Mouse (Mus musculus) C2C12 (cell line): ENCODE results near the gene Ptpro. TPM values are rescaled to one million over a fixed set of nuclear protein-coding genes. Genes with fewer than 3 reads are reported as not detected.

ENCODE experiments used
- H3K27me3 ChIP-seq: one replicate; pipeline ENCODE4 v1.6.1; 2011; ENCODE audit not compliant: control insufficient read depth, insufficient read depth, insufficient read length
- H3K36me3 ChIP-seq: one replicate; pipeline ENCODE4 v1.6.1; 2011; ENCODE audit not compliant: control insufficient read depth, insufficient read depth
- H3K4me3 ChIP-seq: one replicate; pipeline ENCODE4 v1.5.1; 2011; ENCODE audit warnings: mild to moderate bottlenecking, control low read depth; ENCODE audit not compliant: poor library complexity, insufficient read depth, severe bottlenecking
- H3K79me2 ChIP-seq: one replicate; pipeline ENCODE4 v1.6.1; 2011; ENCODE audit not compliant: control insufficient read depth, insufficient read depth
- H3K79me3 ChIP-seq: one replicate; pipeline ENCODE4 v1.6.1; 2011; ENCODE audit warnings: low read depth, control low read depth
- H3ac ChIP-seq: one replicate; pipeline ENCODE3; 2011; ENCODE audit warnings: low read depth; ENCODE audit not compliant: control insufficient read depth, insufficient read length
- CEBPB ChIP-seq: IDR thresholded peaks from one replicate; pipeline ENCODE4 v1.6.1; 2011; ENCODE audit warnings: low read depth, mild to moderate bottlenecking, control low read depth, moderate library complexity
- CTCF ChIP-seq: IDR thresholded peaks from one replicate; pipeline ENCODE4 v1.5.1; 2011; ENCODE audit not compliant: control insufficient read depth, insufficient read depth, insufficient read length
- FOSL1 ChIP-seq: IDR thresholded peaks from one replicate; pipeline ENCODE4 v1.8.0; 2011; ENCODE audit warnings: mild to moderate bottlenecking, low read length; ENCODE audit not compliant: poor library complexity, insufficient read depth, severe bottlenecking
- MAX ChIP-seq: IDR thresholded peaks from one replicate; pipeline ENCODE4 v1.6.1; 2011; ENCODE audit warnings: mild to moderate bottlenecking, control low read depth
- MYOD1 ChIP-seq: IDR thresholded peaks from one replicate; pipeline ENCODE4 v1.6.1; 2011; ENCODE audit warnings: low read depth; ENCODE audit not compliant: control insufficient read depth, insufficient read length
- MYOG ChIP-seq: IDR thresholded peaks from one replicate; pipeline ENCODE4 v1.6.1; 2011; ENCODE audit not compliant: control insufficient read depth, insufficient read length; ENCODE audit errors: extremely low read depth
- USF1 ChIP-seq: IDR thresholded peaks from one replicate; pipeline ENCODE4 v1.6.1; 2011; ENCODE audit warnings: low read depth, mild to moderate bottlenecking, control low read depth, moderate library complexity
- polyA plus RNA-seq: library from polyadenylated mRNA; unstranded; fragments of >200 nt; fragmentation: generic; extraction: Trizol; gene quantifications from one replicate; pipeline ENCODE4 v1.2.1, GENCODE M21; 2012; ENCODE audit warnings: missing spikeins

Gene Ptpro
- polyA plus RNA-seq, 1 experiment, result not detected

DNA sequence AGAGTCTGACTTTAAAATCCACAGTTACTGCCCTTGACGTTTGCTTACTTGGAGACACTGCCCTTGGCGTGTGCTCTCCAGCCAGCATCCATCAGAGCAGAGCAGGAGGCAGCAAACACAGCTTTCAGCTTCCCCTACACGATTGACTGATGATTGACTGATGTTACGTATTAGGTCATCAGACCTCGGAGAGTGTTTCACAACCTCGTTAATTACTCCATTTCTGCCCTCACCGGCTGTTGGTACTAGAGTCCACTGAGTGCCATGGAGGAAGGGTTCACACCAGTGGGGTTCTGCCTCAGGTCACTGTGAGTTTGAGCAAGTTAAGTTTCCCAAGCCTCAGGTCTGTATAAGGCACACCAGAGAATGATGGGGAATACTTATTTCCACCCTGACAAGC lies 143.0 kb downstream of the Ptpro start:
- TF ChIP-seq MAX (no peak), MYOG (no peak), USF1 (no peak), CEBPB (no peak), MYOD1 (no peak), CTCF (no peak), FOSL1 (no peak)
- Histone ChIP-seq H3K79me3 (no peaks in the 10 kb centered on the region), H3K27me3 (peaks cover 13% of the 10 kb centered on the region), H3K79me2 (no peaks in the 10 kb centered on the region), H3K4me3 (no peak overlapping the region), H3ac (no peak overlapping the region), H3K36me3 (no peaks in the 10 kb centered on the region)

DNA sequence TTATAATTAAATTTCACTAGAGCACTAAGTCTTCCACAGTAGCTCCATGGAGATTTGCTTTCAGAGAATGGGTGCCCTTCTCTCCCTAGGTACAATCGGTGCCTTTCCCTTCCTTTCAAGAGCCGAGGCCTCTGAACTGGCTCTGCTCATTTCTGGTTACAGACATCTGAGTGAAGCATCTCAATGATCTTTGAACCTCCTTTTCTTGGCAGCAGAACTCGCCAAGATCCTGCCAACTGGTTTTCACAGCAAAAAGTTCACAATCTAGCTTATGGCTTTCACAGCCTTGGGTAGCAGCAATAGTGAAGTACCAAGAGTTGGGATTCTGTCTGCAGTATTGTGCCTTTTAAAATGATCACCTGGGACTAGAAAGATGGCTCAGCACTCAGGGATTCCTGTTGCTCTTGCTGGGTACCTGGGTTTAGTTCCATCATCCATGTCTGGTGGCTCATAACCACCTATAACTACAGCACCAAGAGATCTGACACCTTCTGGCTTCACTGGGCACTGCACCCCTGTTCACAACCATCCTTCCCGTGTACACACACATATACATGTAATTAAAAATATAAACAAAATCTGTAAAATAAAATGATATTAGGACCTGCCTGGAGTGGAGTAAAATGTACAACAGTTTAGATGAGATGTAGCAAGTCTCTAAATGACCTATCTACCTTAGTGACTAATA lies 144.1 kb downstream of the Ptpro start:
- Histone ChIP-seq H3K27me3 (peaks cover 18% of the 10 kb centered on the region), H3K79me3 (no peaks in the 10 kb centered on the region), H3K79me2 (no peaks in the 10 kb centered on the region), H3ac (no peak overlapping the region), H3K4me3 (no peak overlapping the region), H3K36me3 (no peaks in the 10 kb centered on the region)
- TF ChIP-seq CEBPB, result no peak
- TF ChIP-seq FOSL1, result no peak
- TF ChIP-seq MYOG, result no peak
- TF ChIP-seq MAX, result no peak
- no peak for TF ChIP-seq CTCF
- TF ChIP-seq USF1, result no peak
- TF ChIP-seq MYOD1, result no peak

DNA sequence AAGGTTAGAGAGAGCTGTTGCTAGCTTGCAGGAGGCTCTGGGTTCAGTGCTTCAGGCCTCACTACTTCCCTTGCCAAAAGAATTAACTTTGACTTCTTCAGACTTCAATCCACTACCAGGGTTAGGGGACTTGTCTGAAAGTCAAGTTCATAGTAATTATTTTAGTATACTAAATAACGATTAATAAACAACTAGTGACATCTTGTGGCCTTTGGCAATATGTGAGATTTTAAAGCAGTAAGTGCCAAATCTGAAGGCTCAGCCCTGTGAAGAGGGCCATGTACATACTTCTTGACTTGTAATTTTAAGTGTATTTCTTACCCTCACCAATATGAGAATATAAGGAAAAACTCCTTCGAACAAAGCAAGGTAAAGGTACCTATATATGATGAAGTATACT lies 145.2 kb downstream of the Ptpro start:
- no peak for TF ChIP-seq FOSL1
- no peak for TF ChIP-seq MYOG
- TF ChIP-seq USF1, result no peak
- TF ChIP-seq CTCF, result no peak
- TF ChIP-seq CEBPB, result no peak
- TF ChIP-seq MAX, result no peak
- TF ChIP-seq MYOD1, result no peak
- Histone ChIP-seq H3K36me3 (no peaks in the 10 kb centered on the region), H3K79me3 (no peaks in the 10 kb centered on the region), H3K4me3 (no peak overlapping the region), H3K27me3 (peaks cover 18% of the 10 kb centered on the region), H3K79me2 (no peaks in the 10 kb centered on the region), H3ac (no peak overlapping the region)

DNA sequence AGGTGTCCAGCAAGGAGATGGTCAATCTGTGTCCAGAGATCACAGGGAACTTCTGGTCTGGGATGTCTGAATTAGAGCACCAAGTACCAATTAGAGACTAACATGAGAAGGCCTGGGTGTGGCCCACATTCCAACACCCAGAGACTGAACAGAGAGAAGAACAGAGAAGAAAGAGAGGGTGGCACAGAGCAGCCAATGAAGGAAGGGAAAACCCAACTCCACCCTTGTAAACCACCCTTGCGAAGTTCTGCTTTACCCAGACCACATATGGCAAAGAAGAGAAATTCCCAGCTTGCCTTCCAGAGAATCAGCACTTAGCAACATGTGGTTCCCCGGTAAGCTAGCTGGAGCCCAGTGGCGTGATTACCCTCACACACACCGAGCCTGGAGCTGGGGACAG lies 152.1 kb downstream of the Ptpro start:
- TF ChIP-seq MYOD1, result no peak
- H3K36me3 ChIP-seq, result no peaks in the 10 kb centered on the region
- H3K79me3 ChIP-seq, result no peaks in the 10 kb centered on the region
- no peaks in the 10 kb centered on the region for H3K79me2 ChIP-seq
- H3ac ChIP-seq, result no peak overlapping the region
- peaks cover 16% of the 10 kb centered on the region for H3K27me3 ChIP-seq
- H3K4me3 ChIP-seq, result no peak overlapping the region

DNA sequence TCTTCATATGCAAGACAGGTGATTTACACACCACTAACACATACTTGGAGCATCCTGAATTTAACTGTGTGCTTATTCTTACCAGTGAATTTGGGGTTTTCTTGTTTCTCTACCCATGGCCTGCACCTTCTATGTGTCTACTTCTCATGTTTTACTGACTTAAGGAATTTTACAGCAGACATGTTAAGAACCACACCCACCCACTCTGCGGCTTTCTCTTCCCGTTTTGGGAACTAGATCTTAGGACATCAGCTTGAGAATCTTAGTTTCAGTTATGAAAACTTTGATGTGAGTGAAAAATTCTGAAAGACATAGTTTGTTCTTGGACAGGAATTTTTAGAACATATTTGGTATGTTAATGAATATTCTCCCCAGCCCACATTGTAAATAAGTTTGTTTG lies 153.6 kb downstream of the Ptpro start:
- no peak overlapping the region for H3ac ChIP-seq
- H3K79me2 ChIP-seq, result no peaks in the 10 kb centered on the region
- no peaks in the 10 kb centered on the region for H3K79me3 ChIP-seq
- no peak overlapping the region for H3K4me3 ChIP-seq
- H3K27me3 ChIP-seq, result peaks cover 12% of the 10 kb centered on the region
- TF ChIP-seq MYOD1 (no peak), FOSL1 (no peak), CTCF (no peak), USF1 (no peak), MYOG (no peak), CEBPB (no peak), MAX (no peak)
- H3K36me3 ChIP-seq, result no peaks in the 10 kb centered on the region

DNA sequence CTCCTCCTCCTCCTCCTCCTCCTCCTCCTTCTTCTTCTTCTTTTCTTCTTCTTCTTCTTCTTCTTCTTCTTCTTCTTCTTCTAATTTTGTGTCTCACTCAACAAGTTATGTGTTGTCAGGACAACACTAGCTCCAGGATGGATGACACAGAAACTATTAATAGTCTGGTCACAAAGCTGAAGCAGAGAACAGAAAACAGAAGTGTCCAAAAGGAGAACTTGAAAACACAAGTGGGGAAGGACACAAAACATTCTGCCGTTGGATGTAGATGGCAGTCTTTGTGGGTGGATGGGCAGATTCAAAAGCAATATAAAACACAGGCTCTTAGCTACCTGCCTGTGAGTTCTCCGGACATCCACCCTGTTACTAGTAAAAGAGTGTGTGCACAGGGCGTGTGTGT lies 158.4 kb downstream of the Ptpro start:
- H3ac ChIP-seq, result no peak overlapping the region
- peaks cover 7% of the 10 kb centered on the region for H3K27me3 ChIP-seq

More for the DNA sequence above, 158.4 kb downstream of the Ptpro start:
- Histone ChIP-seq H3K79me3 (no peaks in the 10 kb centered on the region), H3K79me2 (no peaks in the 10 kb centered on the region), H3K4me3 (no peak overlapping the region), H3K36me3 (no peaks in the 10 kb centered on the region)
- no peak for TF ChIP-seq USF1
- TF ChIP-seq MAX, result no peak
- no peak for TF ChIP-seq MYOG
- no peak for TF ChIP-seq MYOD1
- TF ChIP-seq FOSL1, result no peak
- no peak for TF ChIP-seq CEBPB
- no peak for TF ChIP-seq CTCF
